Mouse (Mus musculus) heart, embryonic 11.5 days (tissue): ENCODE measurements around the gene Ajm1. TPM values are rescaled to one million over a fixed set of nuclear protein-coding genes. Genes with fewer than 3 reads are reported as not detected.

Experiments used
- ATAC-seq: fragments of 200-750 bp; cut with Nextera tagmentation; replicated peaks from 2 replicates; pipeline ENCODE4 v1.8.0; 2017; ENCODE audit warnings: moderate library complexity; ENCODE audit not compliant: insufficient number of reproducible peaks, low FRiP score, low TSS enrichment
- H3K27ac ChIP-seq: fragments of 300-500 bp; sonication (generic); 2 replicates; pipeline ENCODE4 v1.5.1; 2014; ENCODE audit warnings: mild to moderate bottlenecking, low read depth, low read length
- H3K27me3 ChIP-seq: fragments of 300-500 bp; sonication (generic); 2 replicates; pipeline ENCODE4 v1.6.1; 2014; ENCODE audit warnings: mild to moderate bottlenecking, low read length, mixed read lengths; ENCODE audit not compliant: control insufficient read depth, insufficient read depth
- H3K36me3 ChIP-seq: fragments of 300-500 bp; sonication (generic); 2 replicates; pipeline ENCODE4 v1.6.1; 2014; ENCODE audit warnings: mild to moderate bottlenecking, low read length, moderate library complexity, mixed read lengths; ENCODE audit not compliant: control insufficient read depth, insufficient read depth
- H3K4me1 ChIP-seq: fragments of 300-500 bp; sonication (generic); 2 replicates; pipeline ENCODE4 v1.6.1; 2014; ENCODE audit warnings: low read length; ENCODE audit not compliant: control insufficient read depth, insufficient read depth
- H3K4me2 ChIP-seq: fragments of 300-500 bp; sonication (generic); 2 replicates; pipeline ENCODE4 v1.6.1; 2014; ENCODE audit warnings: mild to moderate bottlenecking, moderate library complexity
- H3K4me3 ChIP-seq: fragments of 300-500 bp; sonication (generic); 2 replicates; pipeline ENCODE4 v1.5.1; 2014; ENCODE audit warnings: low read depth, low read length
- H3K9ac ChIP-seq: fragments of 300-500 bp; sonication (generic); 2 replicates; pipeline ENCODE4 v1.6.1; 2014; ENCODE audit warnings: mild to moderate bottlenecking, low read depth, low read length, moderate library complexity
- H3K9me3 ChIP-seq: fragments of 300-500 bp; sonication (generic); replicated peaks from 2 replicates; pipeline ENCODE4 v1.6.1; 2016; ENCODE audit warnings: low read length; ENCODE audit not compliant: control insufficient read depth
- WGBS: fragments of 180-500 bp; shearing (Covaris S2); extraction: QIAGEN DNeasy Blood & Tissue Kit; methylation state at CpG from one replicate; pipeline ENCODE4 v1.1.7; 2014; ENCODE audit not compliant: insufficient replicate concordance; 5-methylcytosine and 5-hydroxymethylcytosine counted together
- polyA plus RNA-seq: library from polyadenylated mRNA; unstranded; fragments of >200 nt; fragmentation: Nextera tagmentation; extraction: Ambion mirVana; gene quantifications from 2 replicates; pipeline ENCODE4 v1.2.1, GENCODE M21; 2014

Gene Ajm1
- polyA plus RNA-seq, 1 experiment from 2014 or later = 0.21 TPM

- 32% methylated on average over 6 of the region's 6 CpGs for WGBS
- no peaks in the 10 kb centered on the region for H3K9me3 ChIP-seq
- peaks cover 41% of the 10 kb centered on the region for H3K4me1 ChIP-seq
- no peak overlapping the region for H3K4me3 ChIP-seq
- H3K9ac ChIP-seq = no peak overlapping the region
- peak overlapping the region; percentile 68; the same call in 1 of the 2 replicates for H3K4me2 ChIP-seq
- no peak overlapping the region for H3K27ac ChIP-seq
- H3K27me3 ChIP-seq = peaks cover 40% of the 10 kb centered on the region
- no peak for ATAC-seq
- H3K36me3 ChIP-seq = peaks cover 13% of the 10 kb centered on the region
These were observed 344 bp upstream of the Ajm1 start for GRCm38 (mm10) chr2:25581901-25582301.

- Histone ChIP-seq H3K4me2 (no peak overlapping the region), H3K27me3 (peaks cover 52% of the 10 kb centered on the region), H3K4me1 (peaks cover 43% of the 10 kb centered on the region), H3K36me3 (peaks cover 13% of the 10 kb centered on the region), H3K9me3 (no peaks in the 10 kb centered on the region), H3K9ac (no peak overlapping the region), H3K4me3 (no peak overlapping the region), H3K27ac (no peak overlapping the region)
- ATAC-seq = no peak
- WGBS = 52% methylated on average over 6 of the region's 6 CpGs
These were observed 896 bp downstream of the Ajm1 start for GRCm38 (mm10) chr2:25580621-25581101.

- peaks cover 52% of the 10 kb centered on the region for H3K27me3 ChIP-seq
- H3K9me3 ChIP-seq = no peaks in the 10 kb centered on the region
- peaks cover 7% of the 10 kb centered on the region for H3K36me3 ChIP-seq
- H3K4me2 ChIP-seq = peak overlapping the region; percentile 52
- no peak overlapping the region for H3K9ac ChIP-seq
- H3K27ac ChIP-seq = no peak overlapping the region
- peak overlapping the region; percentile 21 for H3K4me3 ChIP-seq
- WGBS = 8% methylated on average over 27 of the region's 27 CpGs
- H3K4me1 ChIP-seq = peaks cover 47% of the 10 kb centered on the region
- no peak for ATAC-seq
These were observed 1.7 kb downstream of the Ajm1 start for GRCm38 (mm10) chr2:25579737-25580460.

GRCm38 (mm10) chr2:25578796-25579736 is 2.5 kb downstream of the Ajm1 start:
- Histone ChIP-seq H3K9ac (no peak overlapping the region), H3K27me3 (peaks cover 52% of the 10 kb centered on the region), H3K9me3 (no peaks in the 10 kb centered on the region), H3K4me2 (peak overlapping the region; percentile 52), H3K36me3 (peaks cover 6% of the 10 kb centered on the region), H3K27ac (no peak overlapping the region), H3K4me3 (peak overlapping the region; percentile 21), H3K4me1 (peaks cover 48% of the 10 kb centered on the region)
- WGBS = 4% methylated on average over 77 of the region's 77 CpGs
- ATAC-seq = no peak

- H3K36me3 ChIP-seq = no peaks in the 10 kb centered on the region; the same call in 1 of the 2 replicates
- WGBS = 5% methylated on average over 75 of the region's 75 CpGs
- no peaks in the 10 kb centered on the region for H3K9me3 ChIP-seq
- H3K4me1 ChIP-seq = peaks cover 57% of the 10 kb centered on the region
- no peak for ATAC-seq
- H3K4me2 ChIP-seq = peak overlapping the region; percentile 52
- no peak overlapping the region for H3K9ac ChIP-seq
- peaks cover 52% of the 10 kb centered on the region for H3K27me3 ChIP-seq
- H3K27ac ChIP-seq = no peak overlapping the region
- H3K4me3 ChIP-seq = peak overlapping the region; percentile 14
These were observed 3.4 kb downstream of the Ajm1 start for GRCm38 (mm10) chr2:25577951-25578795.

GRCm38 (mm10) chr2:25576965-25577891 is 4.3 kb downstream of the Ajm1 start:
- Histone ChIP-seq H3K36me3 (no peaks in the 10 kb centered on the region), H3K27ac (no peak overlapping the region), H3K9me3 (no peaks in the 10 kb centered on the region), H3K4me3 (peak overlapping the region; percentile 14), H3K4me2 (peak overlapping the region; percentile 52), H3K27me3 (peaks cover 52% of the 10 kb centered on the region), H3K9ac (no peak overlapping the region), H3K4me1 (peaks cover 56% of the 10 kb centered on the region)
- WGBS = 12% methylated on average over 92 of the region's 92 CpGs
- no peak for ATAC-seq

GRCm38 (mm10) chr2:25576028-25576850 is 5.3 kb downstream of the Ajm1 start:
- 74% methylated on average over 16 of the region's 16 CpGs for WGBS
- no peak overlapping the region for H3K4me3 ChIP-seq
- no peak overlapping the region for H3K27ac ChIP-seq
- H3K9ac ChIP-seq = no peak overlapping the region
- no peaks in the 10 kb centered on the region for H3K9me3 ChIP-seq
- H3K4me2 ChIP-seq = no peak overlapping the region
- H3K4me1 ChIP-seq = peaks cover 49% of the 10 kb centered on the region
- no peak for ATAC-seq
- peaks cover 52% of the 10 kb centered on the region for H3K27me3 ChIP-seq
- no peaks in the 10 kb centered on the region for H3K36me3 ChIP-seq
